Mouse (Mus musculus): Measurements from ENCODE around the gene Tmem178b.

DNA sequence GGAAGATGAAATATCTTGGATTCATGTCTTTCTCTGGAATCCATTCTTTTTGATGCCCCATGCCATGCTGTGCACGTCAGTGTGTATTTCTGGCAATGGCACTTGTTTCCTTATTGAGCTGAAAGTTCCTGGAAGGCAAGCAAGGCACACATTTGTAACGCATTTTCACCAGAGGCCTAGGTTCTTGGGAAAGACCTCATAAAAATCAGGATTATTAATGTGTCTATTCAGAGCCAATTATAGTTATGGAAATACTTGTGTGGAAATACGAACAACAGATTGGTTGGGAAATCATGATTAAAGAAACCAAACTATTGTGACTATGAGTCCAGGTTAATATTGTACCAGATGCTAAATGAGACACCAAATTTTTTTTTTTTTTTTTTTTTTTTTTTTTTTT lies 3.4 kb downstream of the Tmem178b start:
- TF ChIP-seq ZC3H11A (IDR thresholded peaks at IDR 0.05; ENCODE audit: borderline replicate concordance, low read depth, low read length) (no peak), MAFK (IDR thresholded peaks at IDR 0.05; ENCODE audit: insufficient read depth, low read depth, low read length) (no peak), HCFC1 (IDR thresholded peaks at IDR 0.05; ENCODE audit: borderline replicate concordance, insufficient read depth, low read length) (no peak)

All from ES-E14 (cell line).